In the genomic region with DNA sequence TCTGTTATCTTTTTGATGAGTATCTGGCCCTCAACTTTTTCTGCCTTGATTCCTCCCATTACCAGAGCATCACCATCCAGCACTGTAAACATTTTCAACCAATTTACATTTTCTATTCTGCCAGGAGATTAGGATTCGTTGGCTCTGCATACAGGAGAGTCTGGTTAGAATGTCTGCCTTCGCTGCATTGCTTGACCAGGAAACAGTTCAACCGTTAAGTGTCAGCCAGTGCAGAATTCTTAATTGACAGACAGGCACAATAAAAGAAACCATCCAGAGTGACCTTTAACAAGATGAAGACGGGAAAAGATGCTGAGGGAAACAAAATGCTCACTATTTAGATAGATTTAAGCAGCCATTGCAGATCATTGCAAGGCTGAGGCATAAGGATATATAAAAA, we compare ENCODE assay signal across 18 mouse cellular contexts.
"Had no signal": no experiment of that assay in that cellular context is flagged by ENCODE, and none has a peak within 500 bp of the region (broad histone marks: within the 10 kb centered on the region; RNA-seq: fewer than 3 reads in every experiment).

No protein-coding gene starts in this region.

- H3K27ac ChIP-seq: liver, embryonic 15.5 days; lung, embryonic 15.5 days; macrophage; midbrain, embryonic 13.5 days; midbrain, embryonic 15.5 days; neural tube, embryonic 12.5 days; stomach, embryonic 15.5 days; stomach, postnatal 0 days had no signal

- DNase-seq: liver, postnatal 0 days; lung, adult 2 months; lung, postnatal 14 days; lung, postnatal 36 days; right cerebral cortex, postnatal 14 days; thymus, adult 2 months; thymus, postnatal 25 days; thymus, postnatal 4 days had no signal

- ATAC-seq: liver, postnatal 0 days; lung, postnatal 0 days; midbrain, embryonic 13.5 days; midbrain, embryonic 15.5 days had no signal

- H3K9ac ChIP-seq: liver, embryonic 15.5 days; liver, postnatal 0 days; lung, embryonic 15.5 days; midbrain, embryonic 13.5 days; midbrain, embryonic 15.5 days; neural tube, embryonic 12.5 days; stomach, embryonic 15.5 days had no signal

- H3K4me1 ChIP-seq: liver, embryonic 15.5 days; lung, embryonic 15.5 days; megakaryocyte, embryonic 14.5 days; midbrain, embryonic 15.5 days; stomach, embryonic 15.5 days had no signal

- H3K4me3 ChIP-seq: liver, embryonic 15.5 days; lung, embryonic 15.5 days; megakaryocyte, embryonic 14.5 days; midbrain, embryonic 13.5 days; midbrain, embryonic 15.5 days; neural tube, embryonic 12.5 days; stomach, embryonic 15.5 days had no signal

- H3K4me2 ChIP-seq: liver, embryonic 15.5 days; lung, embryonic 15.5 days; midbrain, embryonic 13.5 days; midbrain, embryonic 15.5 days; neural tube, embryonic 12.5 days; stomach, embryonic 15.5 days had no signal

- H3K9me3 ChIP-seq: liver, embryonic 15.5 days; lung, embryonic 15.5 days; megakaryocyte, embryonic 14.5 days; midbrain, embryonic 13.5 days; midbrain, embryonic 15.5 days; neural tube, embryonic 12.5 days; stomach, embryonic 15.5 days had no signal

- H3K36me3 ChIP-seq: liver, embryonic 15.5 days; lung, embryonic 15.5 days; midbrain, embryonic 13.5 days; midbrain, embryonic 15.5 days; neural tube, embryonic 12.5 days had no signal

- H3K27me3 ChIP-seq: liver, embryonic 15.5 days; lung, embryonic 15.5 days; megakaryocyte, embryonic 14.5 days; midbrain, embryonic 15.5 days; neural tube, embryonic 12.5 days; stomach, embryonic 15.5 days had no signal
